Mouse (Mus musculus): ENCODE results near the gene Ugt1a1. TPM values are rescaled to one million over a fixed set of nuclear protein-coding genes. Genes with fewer than 3 reads are reported as not detected.

Gene Ugt1a1
- total and polyA plus RNA-seq, 2 experiments from 2014 or later: 0.09 to 0.42 TPM

GRCm38 (mm10) chr1:88213061-88213460 lies 1.3 kb downstream of the Ugt1a1 start:
- Histone ChIP-seq H3K27me3 (ENCODE audit: insufficient read depth, low read length) (no peaks in the 10 kb centered on the region), H3K27ac (no peak overlapping the region), H3K4me1 (ENCODE audit: insufficient read depth, low read length) (no peaks in the 10 kb centered on the region), H3K4me2 (ENCODE audit: low read depth, low read length) (no peak overlapping the region), H3K9me3 (ENCODE audit: low read length) (peaks cover 61% of the 10 kb centered on the region), H3K9ac (replicated peaks; ENCODE audit: low read length) (no peak overlapping the region), H3K4me3 (ENCODE audit: low read length) (no peak overlapping the region), H3K36me3 (ENCODE audit: insufficient read depth, low read length) (no peaks in the 10 kb centered on the region)
- no peak for TF ChIP-seq CTCF (IDR thresholded peaks at IDR 0.05; ENCODE audit: low read depth)
- DNase-seq (ENCODE audit: low spot score): no peak
- WGBS: 73% methylated on average over 1 of the region's 1 CpGs
- ATAC-seq: no peak

GRCm38 (mm10) chr1:88213766-88214461 lies 2.2 kb downstream of the Ugt1a1 start:
- no peak overlapping the region for H3K9ac ChIP-seq (replicated peaks; ENCODE audit: low read length)
- ATAC-seq (no peak), DNase-seq (ENCODE audit: low spot score) (peak; percentile 4)
- WGBS: 79% methylated on average over 2 of the region's 2 CpGs
- H3K36me3 ChIP-seq (ENCODE audit: insufficient read depth, low read length): no peaks in the 10 kb centered on the region
- no peak overlapping the region for H3K4me3 ChIP-seq (ENCODE audit: low read length)
- no peak overlapping the region for H3K27ac ChIP-seq
- H3K9me3 ChIP-seq (ENCODE audit: low read length): peaks cover 61% of the 10 kb centered on the region
- H3K4me2 ChIP-seq (ENCODE audit: low read depth, low read length): no peak overlapping the region
- TF ChIP-seq CTCF (IDR thresholded peaks at IDR 0.05; ENCODE audit: low read depth): no peak
- H3K27me3 ChIP-seq (ENCODE audit: insufficient read depth, low read length): no peaks in the 10 kb centered on the region
- no peaks in the 10 kb centered on the region for H3K4me1 ChIP-seq (ENCODE audit: insufficient read depth, low read length)

- 77% methylated on average over 2 of the region's 2 CpGs for WGBS
- Histone ChIP-seq H3K4me3 (ENCODE audit: low read length) (no peak overlapping the region), H3K9ac (replicated peaks; ENCODE audit: low read length) (no peak overlapping the region), H3K9me3 (ENCODE audit: low read length) (peaks cover 61% of the 10 kb centered on the region), H3K4me1 (ENCODE audit: insufficient read depth, low read length) (no peaks in the 10 kb centered on the region), H3K27ac (no peak overlapping the region), H3K27me3 (ENCODE audit: insufficient read depth, low read length) (no peaks in the 10 kb centered on the region), H3K4me2 (ENCODE audit: low read depth, low read length) (no peak overlapping the region), H3K36me3 (ENCODE audit: insufficient read depth, low read length) (no peaks in the 10 kb centered on the region)
- no peak for TF ChIP-seq CTCF (IDR thresholded peaks at IDR 0.05; ENCODE audit: low read depth)
- DNase-seq (ENCODE audit: low spot score): no peak
- ATAC-seq: no peak
Observed at GRCm38 (mm10) chr1:88214462-88214952, 2.7 kb downstream of the Ugt1a1 start.

- 70% methylated on average over 10 of the region's 10 CpGs for WGBS
- no peak overlapping the region for H3K4me2 ChIP-seq (ENCODE audit: low read depth, low read length)
- no peak for TF ChIP-seq CTCF (IDR thresholded peaks at IDR 0.05; ENCODE audit: low read depth)
- H3K27me3 ChIP-seq (ENCODE audit: insufficient read depth, low read length): no peaks in the 10 kb centered on the region
- DNase-seq (ENCODE audit: low spot score) (peak; percentile 11), ATAC-seq (no peak)
- H3K4me3 ChIP-seq (ENCODE audit: low read length): no peak overlapping the region
- H3K9me3 ChIP-seq (ENCODE audit: low read length): peaks cover 61% of the 10 kb centered on the region
- H3K9ac ChIP-seq (replicated peaks; ENCODE audit: low read length): no peak overlapping the region
- no peaks in the 10 kb centered on the region for H3K4me1 ChIP-seq (ENCODE audit: insufficient read depth, low read length)
- H3K27ac ChIP-seq: no peak overlapping the region
- no peaks in the 10 kb centered on the region for H3K36me3 ChIP-seq (ENCODE audit: insufficient read depth, low read length)
Observed at GRCm38 (mm10) chr1:88215466-88216380, 4.0 kb downstream of the Ugt1a1 start.

GRCm38 (mm10) chr1:88216551-88216950 lies 4.8 kb downstream of the Ugt1a1 start:
- DNase-seq (ENCODE audit: low spot score): peak; percentile 10
- H3K27ac ChIP-seq: no peak overlapping the region
- no peak for ATAC-seq
- 59% methylated on average over 2 of the region's 2 CpGs for whole genome bisulfite sequencing
- no peaks in the 10 kb centered on the region for H3K27me3 ChIP-seq (ENCODE audit: insufficient read depth, low read length)
- no peaks in the 10 kb centered on the region for H3K4me1 ChIP-seq (ENCODE audit: insufficient read depth, low read length)
- TF ChIP-seq CTCF (IDR thresholded peaks at IDR 0.05; ENCODE audit: low read depth): no peak
- peaks cover 58% of the 10 kb centered on the region for H3K9me3 ChIP-seq (ENCODE audit: low read length)
- no peaks in the 10 kb centered on the region for H3K36me3 ChIP-seq (ENCODE audit: insufficient read depth, low read length)
- no peak overlapping the region for H3K4me2 ChIP-seq (ENCODE audit: low read depth, low read length)
- H3K4me3 ChIP-seq (ENCODE audit: low read length): no peak overlapping the region
- H3K9ac ChIP-seq (replicated peaks; ENCODE audit: low read length): no peak overlapping the region

GRCm38 (mm10) chr1:88217144-88217543 lies 5.4 kb downstream of the Ugt1a1 start:
- no peaks in the 10 kb centered on the region for H3K27me3 ChIP-seq (ENCODE audit: insufficient read depth, low read length)
- DNase-seq (ENCODE audit: low spot score) (no peak), ATAC-seq (no peak)
- H3K9me3 ChIP-seq (ENCODE audit: low read length): peaks cover 54% of the 10 kb centered on the region
- no peak overlapping the region for H3K9ac ChIP-seq (replicated peaks; ENCODE audit: low read length)
- peak; percentile 13; the same call in 1 of the 2 replicates for TF ChIP-seq CTCF (IDR thresholded peaks at IDR 0.05; ENCODE audit: low read depth)
- no peaks in the 10 kb centered on the region for H3K4me1 ChIP-seq (ENCODE audit: insufficient read depth, low read length)
- no peak overlapping the region for H3K27ac ChIP-seq
- H3K4me2 ChIP-seq (ENCODE audit: low read depth, low read length): no peak overlapping the region
- H3K4me3 ChIP-seq (ENCODE audit: low read length): no peak overlapping the region
- H3K36me3 ChIP-seq (ENCODE audit: insufficient read depth, low read length): no peaks in the 10 kb centered on the region
- 55% methylated on average over 2 of the region's 2 CpGs for WGBS

Data from hindbrain, postnatal 0 days (tissue).